Mouse (Mus musculus) E14TG2a.4 (cell line): ENCODE results near the gene Mrpl12.

Experiments used
- CTCF ChIP-seq: conservative IDR thresholded peaks from 2 replicates; pipeline ENCODE4 v1.5.1; 2014; ENCODE audit warnings: low read length
- NANOG ChIP-seq: IDR thresholded peaks from 2 replicates; pipeline ENCODE4 v1.6.1; 2014; ENCODE audit warnings: borderline replicate concordance, low read length, mixed read lengths

DNA sequence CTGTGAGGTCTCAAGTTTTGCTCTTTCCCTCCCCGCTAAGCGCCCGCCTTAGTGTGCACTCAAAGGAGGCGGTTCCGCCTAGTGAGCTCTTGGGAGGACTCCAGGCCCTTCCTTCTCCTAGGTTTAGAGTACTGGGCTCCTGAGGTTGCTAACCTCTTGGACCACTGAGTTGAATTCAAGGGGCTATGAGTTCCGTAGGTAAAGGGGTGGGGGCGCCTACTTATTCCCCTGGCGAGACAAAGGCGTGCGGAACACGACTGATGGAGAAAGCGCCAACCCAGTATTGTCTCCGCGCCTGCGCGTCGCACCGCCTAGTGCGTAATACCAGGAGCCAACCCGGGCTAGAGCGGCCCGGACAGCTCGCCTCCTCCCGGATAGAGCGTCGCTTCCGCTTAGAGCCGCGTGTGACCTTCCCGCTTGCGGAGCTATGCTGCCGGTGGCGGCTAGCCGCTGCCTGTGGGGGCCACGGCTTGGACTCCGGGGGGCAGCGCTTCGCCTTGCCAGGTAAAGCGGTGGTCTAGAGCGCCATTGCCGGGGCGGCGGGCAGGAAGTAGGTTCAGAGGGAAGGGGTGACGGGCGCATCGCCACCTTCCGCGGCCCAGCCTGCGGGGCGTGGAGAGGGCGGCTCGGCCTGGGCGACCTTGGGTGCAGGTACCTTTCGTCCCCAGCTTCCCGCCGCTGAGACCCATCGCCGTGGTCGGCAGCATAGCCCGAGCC is at the start of gene Mrpl12:
- TF ChIP-seq CTCF (no peak), NANOG (no peak)
